Comparison of ENCODE assay signal across 8 mouse cellular contexts in the genomic region with DNA sequence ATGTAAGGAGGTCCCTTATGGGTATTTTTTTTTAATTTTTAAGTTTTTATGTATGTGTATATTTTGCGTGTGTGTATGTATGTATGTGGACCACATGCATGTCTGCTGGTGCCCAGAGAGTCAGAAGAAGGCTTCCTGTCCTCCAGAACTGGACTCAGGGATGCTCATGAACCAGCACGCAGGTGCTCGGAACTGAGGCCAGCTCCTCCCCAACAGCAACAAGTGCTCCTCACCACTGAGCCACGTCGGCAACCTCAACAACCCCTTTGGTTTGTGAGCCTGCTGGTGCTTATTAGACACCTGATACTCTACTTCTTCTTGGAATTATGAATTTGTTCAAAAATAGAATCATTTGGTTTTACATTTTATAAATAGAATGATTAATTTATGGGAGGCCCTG. TPM values are rescaled to one million over a fixed set of nuclear protein-coding genes. Genes with fewer than 3 reads are reported as not detected.
DNase-seq lines count a peak whose midpoint lies in the region; ATAC-seq and TF ChIP-seq lines count a peak whose summit lies in the region.

No protein-coding gene starts in this region.

- peak overlapping the region; percentile 73 for H3K4me3 ChIP-seq in heart, embryonic 13.5 days
- H3K4me3 ChIP-seq in ES-Bruce4 (ENCODE audit: low read depth, low read length): peak overlapping the region; percentile 97
- H3K4me3 ChIP-seq in hindbrain, embryonic 10.5 days: peak overlapping the region; percentile 71
- peak overlapping the region; percentile 78 for H3K4me3 ChIP-seq in midbrain, embryonic 10.5 days

- peak overlapping the region; percentile 99 for H3K27ac ChIP-seq in heart, embryonic 13.5 days (replicated peaks)
- 0 out of 2 replicates have a peak overlapping the region, but pooled peaks have one; percentile 18 for H3K27ac ChIP-seq in ES-Bruce4 (ENCODE audit: insufficient read depth, low read length)
- H3K27ac ChIP-seq in hindbrain, embryonic 10.5 days: no peak overlapping the region
- no peak overlapping the region for H3K27ac ChIP-seq in midbrain, embryonic 10.5 days (replicated peaks)

- WGBS in heart, embryonic 13.5 days: 76% methylated on average over 5 of the region's 5 CpGs
- WGBS in hindbrain, embryonic 10.5 days: 90% methylated on average over 5 of the region's 5 CpGs
- WGBS in midbrain, embryonic 10.5 days: 94% methylated on average over 5 of the region's 5 CpGs

- TF ChIP-seq EP300 in ES-Bruce4 (IDR thresholded peaks at IDR 0.05; ENCODE audit: insufficient read depth, low read depth, low read length): no peak

- no peak for DNase-seq in heart, adult 9 months (ENCODE audit: low spot score in 2 of 2)
- DNase-seq in hindbrain, embryonic 10.5 days (ENCODE audit: low spot score): no peak
- no peak for DNase-seq in midbrain, embryonic 10.5 days (ENCODE audit: low spot score)
- DNase-seq in T-cell, adult 2 months (ENCODE audit: low spot score): no peak
- no peak for DNase-seq in natural killer cell, adult 2 months (ENCODE audit: low spot score in 2 of 2)

- H3K36me3 ChIP-seq in heart, embryonic 13.5 days: peaks cover 21% of the 10 kb centered on the region
- no peaks in the 10 kb centered on the region for H3K36me3 ChIP-seq in ES-Bruce4 (ENCODE audit: control insufficient read depth, insufficient read depth, low read length, poor library complexity, severe bottlenecking)
- H3K36me3 ChIP-seq in hindbrain, embryonic 10.5 days: peaks cover 37% of the 10 kb centered on the region
- H3K36me3 ChIP-seq in midbrain, embryonic 10.5 days: peaks cover 38% of the 10 kb centered on the region

- no peak for TF ChIP-seq POLR2A in ES-Bruce4 (IDR thresholded peaks at IDR 0.05; ENCODE audit: insufficient read depth, low read length)

- peak overlapping the region; percentile 94 for H3K9ac ChIP-seq in heart, embryonic 13.5 days
- H3K9ac ChIP-seq in ES-Bruce4 (ENCODE audit: low read depth, poor library complexity, severe bottlenecking): peak overlapping the region; percentile 71

- peak overlapping the region; percentile 93 for H3K4me2 ChIP-seq in heart, embryonic 13.5 days

- peaks cover 52% of the 10 kb centered on the region for H3K4me1 ChIP-seq in heart, embryonic 13.5 days
- peaks cover 5% of the 10 kb centered on the region for H3K4me1 ChIP-seq in ES-Bruce4 (ENCODE audit: control insufficient read depth, insufficient read depth, low read length)
- H3K4me1 ChIP-seq in hindbrain, embryonic 10.5 days (replicated peaks): peaks cover 43% of the 10 kb centered on the region
- peaks cover 46% of the 10 kb centered on the region for H3K4me1 ChIP-seq in midbrain, embryonic 10.5 days

- no peaks in the 10 kb centered on the region for H3K9me3 ChIP-seq in heart, embryonic 13.5 days
- no peaks in the 10 kb centered on the region for H3K9me3 ChIP-seq in ES-Bruce4 (replicated peaks; ENCODE audit: control insufficient read depth, insufficient read depth, low read length, poor library complexity, severe bottlenecking)
- no peaks in the 10 kb centered on the region for H3K9me3 ChIP-seq in hindbrain, embryonic 10.5 days
- no peaks in the 10 kb centered on the region; the same call in 1 of the 2 replicates for H3K9me3 ChIP-seq in midbrain, embryonic 10.5 days (replicated peaks)

- TF ChIP-seq CTCF in ES-Bruce4 (IDR thresholded peaks at IDR 0.05; ENCODE audit: low read depth, low read length): no peak

- ATAC-seq in heart, embryonic 13.5 days (ENCODE audit: extremely low read depth, insufficient number of reproducible peaks, low FRiP score, low TSS enrichment): no peak
- no peak for ATAC-seq in inflammation-experienced regulatory T-cells, adult 6 months

- H3K27me3 ChIP-seq in heart, embryonic 13.5 days (replicated peaks): no peaks in the 10 kb centered on the region
- H3K27me3 ChIP-seq in ES-Bruce4 (ENCODE audit: control insufficient read depth, insufficient read depth, low read length, poor library complexity, severe bottlenecking): no peaks in the 10 kb centered on the region
- no peaks in the 10 kb centered on the region for H3K27me3 ChIP-seq in hindbrain, embryonic 10.5 days (ENCODE audit: insufficient read depth, poor library complexity, severe bottlenecking)
- H3K27me3 ChIP-seq in midbrain, embryonic 10.5 days (ENCODE audit: low read depth, poor library complexity, severe bottlenecking): no peaks in the 10 kb centered on the region

RNA-seq across cellular contexts. Expression of a gene that starts 39.9 kb away (rescaled TPM):
- polyA plus RNA-seq in heart, embryonic 13.5 days (2015; fragmentation: Nextera tagmentation; extraction: Ambion mirVana): 113 and 127 TPM in 2 replicates
- polyA plus RNA-seq in ES-Bruce4 (2011; ENCODE audit: insufficient read depth, insufficient read length, low read depth, missing spikeins): 223 and 224 TPM in 2 replicates
- 139 and 146 TPM in 2 replicates for polyA plus RNA-seq in hindbrain, embryonic 10.5 days (2016; fragmentation: Nextera tagmentation; extraction: Ambion mirVana)
- polyA plus RNA-seq in midbrain, embryonic 10.5 days (2016; fragmentation: Nextera tagmentation; extraction: Ambion mirVana): 142 and 155 TPM in 2 replicates
- 100 to 1,000 TPM; 506 to 623 (median 523) TPM for polyA plus RNA-seq in inflammation-experienced regulatory T-cells, adult 6 months (2017; shearing (Covaris generic))

Comparison
In these comparisons a context has a peak if more than half of its experiments do, and no peak if none do; other contexts are left out.
1. H3K27ac ChIP-seq: peak in heart, embryonic 13.5 days (single experiment) and ES-Bruce4 (single experiment); none in hindbrain, embryonic 10.5 days (single experiment) and midbrain, embryonic 10.5 days (single experiment).
2. Peak in every context shown above with its lines, with median percentiles within 50 percentile points of each other: H3K4me3 ChIP-seq.